Mouse (Mus musculus) kidney, postnatal 36 days (tissue): Measurements from ENCODE around the gene Sestd1.

Source experiments
- DNase-seq, 2 experiments: peaks; one replicate each; pipeline ENCODE4 v3.0.0; 2021 to 2022; ENCODE audit warnings: mixed read lengths in 2 of 2

Sestd1 gene

GRCm38 (mm10) chr2:77280512-77281409 lies at the start of gene Sestd1:
Sestd1 (minus strand) TSS chr2:77280592.
- DNase-seq: peak; percentile 71 to 87

DNA sequence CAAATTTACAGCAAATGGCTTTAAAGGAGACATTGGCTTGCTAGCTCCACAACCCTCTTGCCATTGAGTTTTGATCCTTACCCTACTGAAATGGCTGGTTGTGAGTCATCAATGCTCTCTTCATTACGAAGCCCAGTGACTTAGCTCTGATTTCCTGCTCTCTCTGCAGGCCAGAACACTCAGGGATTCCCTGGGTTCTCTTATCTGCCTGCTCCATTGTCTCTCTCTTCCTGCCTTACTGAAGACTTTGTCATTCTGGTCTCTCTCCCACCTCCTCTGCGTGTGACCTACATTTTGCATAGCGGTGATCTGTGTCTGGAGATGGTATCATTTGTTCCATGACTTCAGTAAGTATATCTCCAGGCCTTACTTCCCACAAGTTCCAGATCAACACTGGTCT lies 46.9 kb upstream of the Sestd1 start:
- DNase-seq: no peak

DNA sequence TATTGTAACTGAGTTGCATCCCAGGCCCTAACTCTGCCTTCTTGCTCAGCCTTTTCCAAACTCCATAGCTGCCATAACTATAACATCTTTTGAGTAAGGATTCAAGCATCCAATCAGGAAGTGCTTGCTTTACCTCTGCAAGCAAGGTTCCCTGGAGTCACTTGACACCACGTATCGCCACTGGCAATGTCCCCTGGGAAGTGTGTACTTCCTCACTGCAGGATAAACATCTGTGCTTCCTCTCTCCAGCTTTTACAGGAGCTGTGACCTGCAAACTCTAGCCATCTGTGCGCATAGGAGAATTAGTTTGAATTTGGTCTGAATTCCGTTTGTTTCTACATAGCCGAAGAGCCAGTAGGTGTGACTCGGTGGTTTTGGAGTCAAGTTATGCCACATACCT lies 43.3 kb upstream of the Sestd1 start:
- no peak for DNase-seq

GRCm38 (mm10) chr2:77323156-77323555 lies 42.8 kb upstream of the Sestd1 start:
- peak; percentile 76 to 83 for DNase-seq

DNA sequence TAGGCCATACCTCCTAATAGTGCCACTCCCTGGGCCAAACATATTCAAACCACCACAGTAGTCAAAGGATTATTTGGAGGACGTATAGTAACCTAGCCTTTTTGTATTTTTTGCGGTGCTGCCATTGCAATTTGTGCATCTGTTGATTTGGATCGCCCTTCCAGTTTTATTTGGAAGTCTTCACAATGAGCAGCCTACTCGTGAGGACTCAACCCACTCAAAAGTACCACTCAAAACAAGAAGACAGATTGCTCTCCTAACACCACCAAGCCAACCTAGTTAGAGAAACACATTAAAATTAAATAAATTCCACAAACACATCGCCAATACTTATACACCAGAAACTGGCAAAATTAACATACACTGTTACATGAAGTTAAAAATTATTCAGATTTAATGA lies 38.8 kb upstream of the Sestd1 start:
- no peak for DNase-seq

DNA sequence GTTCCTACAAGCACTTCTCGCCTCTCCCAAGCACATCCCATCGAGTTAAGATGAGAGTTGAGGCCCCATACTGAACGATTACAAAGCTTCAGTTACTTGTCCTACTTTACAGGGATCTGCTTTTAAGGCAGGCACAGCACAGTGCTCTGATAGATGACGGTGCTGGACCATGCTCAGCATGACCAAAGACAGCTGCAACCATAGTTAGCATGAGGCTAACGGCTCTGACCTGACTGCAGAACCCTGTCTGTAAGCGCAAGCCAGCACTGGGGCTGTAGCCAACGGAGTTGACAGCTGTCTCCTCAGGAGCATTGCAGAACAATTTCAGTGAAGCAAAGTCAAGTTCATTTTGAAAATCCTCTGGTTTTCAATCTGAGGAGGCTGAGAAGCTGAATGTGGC lies 36.6 kb upstream of the Sestd1 start:
- DNase-seq: no peak

- no peak for DNase-seq
Measured at GRCm38 (mm10) chr2:77313846-77314245, 33.5 kb upstream of the Sestd1 start.

DNA sequence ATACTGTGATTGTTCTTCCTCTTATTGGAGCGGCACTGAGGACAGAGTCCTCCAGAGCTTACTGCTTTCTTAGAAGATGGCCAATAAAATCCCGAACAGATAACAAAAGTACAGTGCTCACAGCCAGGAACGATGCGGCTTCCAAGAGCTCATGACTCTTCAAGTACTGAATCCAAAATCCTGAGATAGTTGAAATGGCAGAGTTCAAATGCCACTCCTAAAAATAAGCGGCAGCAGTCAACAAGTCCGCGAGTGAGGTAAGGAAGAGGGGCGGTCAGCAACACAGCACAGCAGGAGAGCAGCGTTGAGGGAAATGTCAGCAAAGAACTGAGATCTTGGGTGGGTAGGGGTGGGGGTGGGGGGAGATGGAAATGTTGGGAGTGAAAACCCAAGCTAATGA lies 32.2 kb upstream of the Sestd1 start:
- no peak for DNase-seq

DNA sequence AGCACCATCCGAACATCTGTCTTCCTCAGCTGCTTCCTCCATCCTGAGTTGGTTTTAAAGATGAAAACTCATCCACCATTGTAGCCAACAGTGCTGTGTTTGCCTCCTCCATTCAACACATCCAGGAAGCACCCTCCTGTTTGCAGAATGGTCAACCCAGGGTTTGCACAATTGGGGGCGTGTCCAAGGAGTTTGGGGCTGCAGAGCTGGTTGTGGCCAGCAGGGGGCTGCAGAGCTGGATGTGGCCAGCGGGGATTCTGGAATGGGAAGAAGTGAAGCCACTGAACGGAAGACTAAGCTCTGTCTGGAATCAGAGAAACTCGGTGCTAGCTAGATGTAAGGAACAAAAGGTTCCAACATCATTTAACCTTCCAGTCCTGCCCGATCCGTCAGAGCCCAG lies 28.9 kb upstream of the Sestd1 start:
- peak; percentile 64 to 85 for DNase-seq

- DNase-seq: no peak
Measured at GRCm38 (mm10) chr2:77304494-77304893, 24.1 kb upstream of the Sestd1 start.

GRCm38 (mm10) chr2:77303716-77304115 lies 23.3 kb upstream of the Sestd1 start:
- DNase-seq: no peak

GRCm38 (mm10) chr2:77302655-77303348 lies 22.4 kb upstream of the Sestd1 start:
- no peak for DNase-seq

DNA sequence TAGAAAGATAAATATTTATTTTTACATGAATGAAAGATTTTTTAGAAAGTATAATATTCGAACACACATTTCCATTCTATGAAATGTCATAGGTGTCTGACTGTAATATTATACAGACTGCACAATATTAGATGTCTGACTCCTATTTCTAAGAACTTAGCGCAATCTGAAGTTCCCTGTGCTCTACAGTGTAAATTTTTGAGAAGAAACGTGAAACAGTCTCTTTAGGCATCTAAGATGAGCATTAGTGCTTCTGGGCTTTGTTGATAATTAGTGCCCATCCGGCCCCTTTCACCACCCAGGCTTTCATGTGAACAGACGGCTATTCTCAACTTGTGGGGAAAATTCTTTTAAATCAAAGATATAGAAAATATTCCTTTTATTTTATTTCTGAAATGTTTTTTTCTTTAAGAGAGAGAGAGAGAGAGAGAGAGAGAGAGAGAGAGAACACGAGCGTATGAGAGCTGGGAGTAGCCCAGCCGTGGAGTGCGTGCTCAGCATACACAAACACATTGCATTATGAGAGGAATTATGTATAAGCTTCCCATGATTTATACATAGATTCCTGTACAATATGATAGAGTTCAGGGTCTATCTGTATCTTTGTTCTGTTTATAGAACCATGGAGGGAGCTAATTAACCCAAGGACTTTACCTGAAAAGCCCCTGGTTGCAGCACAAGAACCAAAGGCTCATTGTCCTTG lies 21.4 kb upstream of the Sestd1 start:
- no peak for DNase-seq

DNA sequence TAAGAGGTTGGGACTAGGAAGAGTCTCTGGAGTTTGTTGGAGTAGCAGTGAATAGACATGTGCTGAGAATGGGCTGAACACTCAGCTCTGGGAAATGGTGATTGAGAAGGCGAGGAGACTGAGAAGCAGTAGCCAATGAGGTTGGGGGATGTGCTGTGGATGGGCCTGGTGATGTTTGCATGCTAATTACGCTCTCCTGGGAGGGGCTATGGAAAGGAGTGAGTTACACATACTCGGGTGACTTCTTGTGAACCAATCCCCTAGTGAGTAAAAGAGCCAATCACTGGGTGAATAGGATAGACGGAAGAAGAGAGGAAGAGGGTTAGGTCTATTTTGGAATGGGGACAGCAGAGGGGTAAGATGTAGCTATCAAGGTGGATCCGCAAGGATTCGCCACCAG lies 9.3 kb upstream of the Sestd1 start:
- DNase-seq: no peak

- no peak for DNase-seq
Measured at GRCm38 (mm10) chr2:77286755-77287154, 6.4 kb upstream of the Sestd1 start.

DNA sequence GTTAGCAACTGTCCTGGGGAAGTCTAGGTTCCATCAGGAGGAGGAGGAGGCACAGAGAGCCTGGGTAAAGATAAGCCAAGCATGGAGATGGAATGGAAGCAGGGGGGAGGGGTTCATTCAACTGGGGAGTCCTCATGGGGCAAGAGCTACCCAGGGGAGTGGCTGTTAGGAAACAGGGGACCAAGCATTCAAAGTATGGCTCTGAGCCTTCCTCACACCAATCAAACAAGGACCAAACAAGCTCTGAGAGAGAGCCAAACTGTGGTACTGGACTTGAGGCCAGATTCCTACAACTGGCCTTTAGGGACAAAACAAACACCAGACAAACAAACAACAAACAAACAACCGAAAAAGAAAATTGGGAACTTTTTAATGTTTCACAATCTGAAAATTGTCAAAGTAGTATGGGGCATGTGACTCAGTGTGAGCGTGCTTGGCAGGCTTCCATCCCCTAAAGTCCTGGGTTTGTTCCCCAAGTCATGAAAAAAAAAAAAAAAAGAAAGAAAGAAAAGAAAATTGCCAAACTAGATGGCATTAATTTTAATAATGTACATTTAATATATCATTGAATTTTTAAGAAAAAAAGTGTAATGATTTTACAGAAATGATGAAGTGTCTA lies 4.0 kb upstream of the Sestd1 start:
- DNase-seq: no peak

GRCm38 (mm10) chr2:77279861-77280511 lies 406 bp downstream of the Sestd1 start:
- peak in 1 of 2 experiments; percentile 45 for DNase-seq

DNA sequence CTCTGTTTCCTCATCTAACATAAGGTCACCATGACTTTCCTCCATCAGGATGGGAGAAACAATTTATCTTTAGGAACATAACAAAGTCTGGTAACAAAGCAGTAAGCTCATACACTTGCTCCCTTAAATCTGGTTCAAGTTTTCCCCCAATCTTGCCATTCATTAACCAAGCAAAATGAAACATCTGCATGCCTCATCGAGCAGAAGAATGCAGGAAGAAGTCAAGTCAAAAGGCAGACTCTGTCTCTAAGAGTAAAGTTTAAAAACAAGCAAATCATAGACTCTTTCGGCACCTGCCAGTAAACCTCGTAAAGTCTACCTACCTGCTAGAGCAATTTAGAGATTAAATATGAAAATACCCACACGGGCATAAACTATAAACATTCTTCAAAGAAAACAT lies 3.1 kb downstream of the Sestd1 start:
- peak; percentile 43 to 84 for DNase-seq

GRCm38 (mm10) chr2:77275851-77276250 lies 4.5 kb downstream of the Sestd1 start:
- no peak for DNase-seq

GRCm38 (mm10) chr2:77274976-77275641 lies 5.3 kb downstream of the Sestd1 start:
- no peak for DNase-seq

DNA sequence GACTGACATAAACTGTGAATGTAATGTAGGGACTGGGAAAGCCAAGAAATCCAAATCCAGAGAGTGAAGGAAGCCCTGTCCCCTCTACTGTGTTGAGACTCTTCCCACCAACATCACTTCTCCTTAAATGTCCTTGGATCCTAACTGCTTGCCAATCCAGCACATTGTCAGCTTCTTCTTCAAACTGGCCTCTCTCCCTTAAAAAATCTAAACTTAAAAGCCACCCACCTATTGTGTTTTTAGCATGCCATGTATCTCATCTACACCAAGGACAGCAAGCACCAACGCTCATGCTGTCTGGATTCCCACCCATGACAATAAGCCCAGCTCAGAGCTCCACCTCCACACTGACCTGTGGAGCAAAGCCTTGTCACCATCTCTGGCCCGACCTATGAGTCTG lies 7.4 kb downstream of the Sestd1 start:
- DNase-seq: no peak

DNA sequence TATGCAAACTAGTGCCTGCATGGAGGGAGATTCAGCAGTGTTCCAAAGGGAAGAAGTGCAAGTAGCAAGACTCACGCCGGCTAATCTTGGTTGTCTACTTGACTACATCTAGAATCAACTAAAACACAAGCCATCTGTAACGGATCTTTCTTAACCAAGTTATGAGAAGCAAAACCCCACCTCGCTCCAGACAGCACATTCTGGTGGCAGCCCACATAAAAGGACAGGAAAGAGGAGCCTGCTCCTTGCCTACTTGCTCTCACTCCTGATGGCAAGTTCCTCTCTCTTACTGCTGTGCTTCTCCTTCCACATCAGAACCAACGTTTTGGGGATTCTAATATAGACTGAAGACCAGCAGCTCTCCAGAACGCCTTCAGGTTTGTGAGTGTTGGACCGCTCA lies 9.6 kb downstream of the Sestd1 start:
- DNase-seq: no peak
